Mouse (Mus musculus) neural tube, embryonic 11.5 days (tissue): ENCODE measurements at regions not wholly inside any gene's neighbourhood (a gene's known extent, or its start where the extent isn't known, plus 50 kb on each side); places are given as distances from the start of the nearest gene placed in this dataset.

Source experiments
- ATAC-seq: fragments of 200-750 bp; cut with Nextera tagmentation; 2 replicates; pipeline ENCODE4 v1.8.0; 2017; ENCODE audit warnings: moderate number of reproducible peaks, mild to moderate bottlenecking, moderate TSS enrichment, moderate library complexity; ENCODE audit not compliant: insufficient read depth, low FRiP score, low TSS enrichment
- DNase-seq: peaks from one replicate; pipeline ENCODE4 v3.0.0-alpha.2; 2015; ENCODE audit warnings: low spot score
- H3K27ac ChIP-seq: fragments of 300-500 bp; sonication (generic); 2 replicates; pipeline ENCODE4 v1.5.1; 2014; ENCODE audit warnings: low read depth, mild to moderate bottlenecking, low read length
- H3K27me3 ChIP-seq: fragments of 300-500 bp; sonication (generic); 2 replicates; pipeline ENCODE4 v1.6.1; 2014; ENCODE audit warnings: mild to moderate bottlenecking, low read length, mixed read lengths; ENCODE audit not compliant: control insufficient read depth, insufficient read depth
- H3K36me3 ChIP-seq: fragments of 300-500 bp; sonication (generic); 2 replicates; pipeline ENCODE4 v1.6.1; 2014; ENCODE audit warnings: mild to moderate bottlenecking, low read length, moderate library complexity, mixed read lengths; ENCODE audit not compliant: control insufficient read depth, insufficient read depth
- H3K4me1 ChIP-seq: fragments of 300-500 bp; sonication (generic); 2 replicates; pipeline ENCODE4 v1.6.1; 2014; ENCODE audit warnings: low read length, mixed read lengths; ENCODE audit not compliant: control insufficient read depth, insufficient read depth
- H3K4me2 ChIP-seq: fragments of 300-500 bp; sonication (generic); 2 replicates; pipeline ENCODE4 v1.6.1; 2014; ENCODE audit warnings: low read depth, mild to moderate bottlenecking, moderate library complexity
- H3K4me3 ChIP-seq: fragments of 300-500 bp; sonication (generic); 2 replicates; pipeline ENCODE4 v1.5.1; 2014; ENCODE audit warnings: low read depth, low read length
- H3K9ac ChIP-seq: fragments of 300-500 bp; sonication (generic); 2 replicates; pipeline ENCODE4 v1.6.1; 2014; ENCODE audit warnings: mild to moderate bottlenecking, low read length
- H3K9me3 ChIP-seq: fragments of 300-500 bp; sonication (generic); 2 replicates; pipeline ENCODE4 v1.6.1; 2016; ENCODE audit warnings: low read length; ENCODE audit not compliant: control insufficient read depth
- WGBS: fragments of 180-500 bp; shearing (Covaris S2); extraction: QIAGEN DNeasy Blood & Tissue Kit; methylation state at CpG from one replicate; pipeline ENCODE4 v1.1.7; 2014; 5-methylcytosine and 5-hydroxymethylcytosine counted together

DNA sequence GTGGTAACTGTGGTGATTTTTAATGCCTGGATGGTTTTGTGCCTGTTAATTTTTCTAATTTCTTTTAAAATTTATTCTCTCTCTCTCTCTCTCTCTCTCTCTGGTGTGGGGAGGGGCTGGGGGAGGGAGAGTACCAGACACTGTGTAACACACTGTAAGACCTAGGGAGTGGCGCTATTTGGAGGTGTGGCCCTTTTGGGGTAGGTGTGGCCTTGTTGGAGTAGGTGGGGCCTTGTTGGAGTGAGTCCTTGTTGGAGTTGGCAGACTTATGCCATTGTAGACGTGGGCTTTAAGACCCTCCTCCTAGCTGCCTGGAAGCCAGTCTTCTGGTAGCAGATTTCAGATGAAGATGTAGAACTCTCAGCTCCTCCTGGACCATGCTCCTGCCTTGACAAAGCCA lies 107.4 kb upstream of the Lhx5 start:
- Histone ChIP-seq H3K36me3 (no peaks in the 10 kb centered on the region), H3K4me3 (no peak overlapping the region), H3K4me1 (no peaks in the 10 kb centered on the region), H3K9me3 (no peaks in the 10 kb centered on the region), H3K27ac (no peak overlapping the region), H3K27me3 (no peaks in the 10 kb centered on the region), H3K4me2 (no peak overlapping the region), H3K9ac (no peak overlapping the region)
- no peak for DNase-seq
- 76% methylated on average over 2 of the region's 2 CpGs for WGBS
- ATAC-seq, result no peak

DNA sequence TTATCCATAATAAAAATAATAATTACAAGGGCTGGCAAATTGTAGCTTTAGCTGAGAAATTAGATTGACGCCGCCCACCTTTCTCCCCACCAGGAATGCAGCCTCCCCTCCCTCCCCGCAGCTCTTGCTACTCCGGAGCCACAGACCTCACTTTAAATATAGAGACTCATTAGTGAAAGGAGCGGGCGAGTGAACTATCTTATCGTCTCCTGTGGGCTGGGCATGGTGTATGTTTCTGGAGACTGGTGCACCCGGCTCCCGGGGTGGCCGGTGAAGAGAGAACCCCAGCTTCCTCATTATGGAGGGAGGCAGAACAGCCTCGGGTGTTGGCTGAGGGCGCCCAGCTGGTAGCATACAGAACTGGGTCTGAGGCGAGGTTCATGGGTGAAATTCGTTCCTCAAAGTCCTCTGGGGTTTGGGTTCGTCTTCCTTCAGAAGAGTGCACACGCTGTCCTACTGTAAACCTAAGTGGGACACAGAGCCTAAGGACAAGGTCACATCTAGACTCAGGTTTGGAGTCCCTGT lies 106.1 kb upstream of the Lhx5 start:
- WGBS, result 63% methylated on average over 16 of the region's 16 CpGs

DNA sequence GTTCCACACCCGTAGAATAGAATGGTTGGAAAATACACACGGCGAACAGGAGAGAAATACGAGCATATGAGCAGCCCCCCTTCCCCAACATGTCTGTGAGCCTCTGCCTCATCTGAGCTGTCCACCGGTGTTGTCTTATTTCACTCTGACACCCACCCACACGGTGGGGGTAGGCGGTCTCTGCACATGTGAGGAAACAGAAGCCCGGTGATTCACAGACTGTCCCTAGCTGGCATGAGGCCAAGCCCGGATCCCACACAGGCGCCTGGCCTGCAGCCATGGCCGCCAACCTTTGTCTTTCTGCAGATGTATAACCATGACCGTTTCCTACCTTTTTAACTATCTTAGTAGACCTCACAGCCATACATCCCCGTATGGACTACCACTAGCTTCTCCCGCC lies 99.5 kb upstream of the Lhx5 start:
- WGBS, result 85% methylated on average over 14 of the region's 14 CpGs
- DNase-seq, result no peak

More for the DNA sequence above, 106.1 kb upstream of the Lhx5 start:
- Histone ChIP-seq H3K9me3 (no peaks in the 10 kb centered on the region), H3K4me3 (no peak overlapping the region), H3K4me2 (no peak overlapping the region), H3K27me3 (no peaks in the 10 kb centered on the region), H3K4me1 (no peaks in the 10 kb centered on the region), H3K9ac (no peak overlapping the region), H3K27ac (no peak overlapping the region), H3K36me3 (no peaks in the 10 kb centered on the region)
- ATAC-seq, result no peak
- DNase-seq, result no peak

DNA sequence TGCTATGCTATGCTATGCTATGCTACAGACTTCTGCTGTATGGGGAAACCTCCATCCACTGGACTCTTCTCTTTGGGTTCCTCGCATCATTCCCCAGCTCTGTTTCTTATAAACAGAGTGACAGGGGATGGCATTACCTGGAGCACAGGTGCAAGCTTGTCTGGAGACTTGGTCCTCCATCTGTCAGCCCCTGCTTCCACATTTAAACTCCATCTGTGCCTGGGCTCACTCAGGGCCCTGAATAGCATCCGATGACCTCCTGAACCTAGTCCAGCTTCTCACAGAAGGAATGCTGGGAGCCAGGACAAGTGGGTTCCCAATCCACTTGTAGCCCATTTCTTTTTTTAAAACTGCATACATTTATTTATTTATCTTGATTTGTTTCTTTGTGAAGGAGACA lies 92.3 kb upstream of the Lhx5 start:
- WGBS, result 76% methylated on average over 2 of the region's 2 CpGs
- Histone ChIP-seq H3K9me3 (no peaks in the 10 kb centered on the region), H3K36me3 (no peaks in the 10 kb centered on the region), H3K9ac (no peak overlapping the region), H3K4me3 (no peak overlapping the region), H3K27ac (no peak overlapping the region), H3K27me3 (no peaks in the 10 kb centered on the region), H3K4me1 (no peaks in the 10 kb centered on the region), H3K4me2 (no peak overlapping the region)
- no peak for ATAC-seq
- no peak for DNase-seq

More for the DNA sequence above, 99.5 kb upstream of the Lhx5 start:
- H3K36me3 ChIP-seq, result no peaks in the 10 kb centered on the region
- no peaks in the 10 kb centered on the region for H3K27me3 ChIP-seq
- no peaks in the 10 kb centered on the region for H3K9me3 ChIP-seq
- H3K9ac ChIP-seq, result no peak overlapping the region
- no peak overlapping the region for H3K4me3 ChIP-seq
- no peak for ATAC-seq
- no peak overlapping the region for H3K27ac ChIP-seq
- no peak overlapping the region for H3K4me2 ChIP-seq
- H3K4me1 ChIP-seq, result no peaks in the 10 kb centered on the region

DNA sequence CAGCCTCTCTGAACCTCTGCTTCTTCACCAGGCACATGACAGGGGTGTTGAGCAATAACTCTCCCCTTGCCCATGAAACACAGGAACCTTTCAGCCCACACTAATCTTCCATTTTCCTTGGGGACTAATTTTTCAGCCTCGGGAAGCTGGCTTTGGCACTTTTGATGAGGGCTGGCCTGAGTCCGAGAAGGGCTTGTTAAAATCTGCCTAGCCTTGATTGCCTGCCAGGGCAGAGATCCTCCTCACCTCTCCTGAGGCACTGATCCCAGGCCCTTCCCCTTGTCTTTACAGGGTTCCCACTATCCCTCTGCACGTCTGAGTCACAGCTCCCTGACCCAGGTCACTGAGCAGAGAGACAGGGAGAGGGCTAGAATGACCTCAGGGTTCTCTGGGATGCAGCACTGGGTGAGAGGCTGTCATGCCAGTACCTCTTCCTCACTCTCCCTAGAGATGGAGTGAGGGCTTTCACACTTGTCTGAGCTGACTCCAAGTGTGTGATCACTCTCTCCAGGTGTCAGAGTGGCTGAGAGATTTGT lies 90.7 kb upstream of the Lhx5 start:
- ATAC-seq (no peak), DNase-seq (no peak)
- Histone ChIP-seq H3K4me3 (no peak overlapping the region), H3K27me3 (no peaks in the 10 kb centered on the region), H3K9me3 (no peaks in the 10 kb centered on the region), H3K4me2 (no peak overlapping the region), H3K9ac (no peak overlapping the region), H3K36me3 (no peaks in the 10 kb centered on the region), H3K27ac (no peak overlapping the region), H3K4me1 (no peaks in the 10 kb centered on the region)
- WGBS, result 28% methylated on average over 3 of the region's 3 CpGs

DNA sequence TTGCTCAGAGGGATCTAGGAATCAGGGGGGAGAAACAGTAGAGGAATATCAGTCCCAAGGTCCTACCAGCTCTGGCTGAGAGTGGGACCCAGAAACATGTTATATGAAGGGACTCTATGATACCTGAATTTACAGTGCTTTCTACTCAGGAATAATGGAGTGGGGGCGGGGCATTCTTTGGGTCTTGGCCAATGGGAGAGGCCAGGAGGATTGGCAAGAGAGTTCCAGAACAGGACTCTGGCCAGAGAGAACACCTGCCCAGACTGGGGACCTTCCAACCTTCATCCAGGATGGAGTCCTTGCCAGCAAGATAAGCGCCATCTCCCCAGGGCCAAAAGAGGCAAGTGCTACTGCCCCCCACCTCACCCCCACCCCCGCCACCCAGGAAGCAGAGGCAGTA lies 81.0 kb upstream of the Lhx5 start:
- no peak for ATAC-seq

DNA sequence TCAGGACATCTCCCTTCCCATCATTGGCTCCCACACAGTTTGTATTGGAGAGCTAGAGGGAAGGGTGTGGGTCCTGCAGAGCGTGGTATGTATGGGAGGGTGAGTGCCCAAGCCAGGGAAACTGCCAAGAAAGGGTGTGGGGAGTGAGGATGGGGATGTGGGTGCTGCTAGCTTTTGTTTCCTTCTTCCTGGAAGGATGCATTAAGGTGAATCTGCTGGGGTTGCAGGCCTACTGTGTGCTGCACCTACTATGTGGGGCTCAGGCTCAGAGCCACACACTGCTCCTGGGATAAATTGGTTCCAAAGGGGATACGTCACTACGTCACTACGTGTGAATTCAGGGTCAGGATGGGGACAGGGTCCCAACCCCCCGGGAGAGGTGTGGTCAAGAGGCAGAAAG lies 79.7 kb upstream of the Lhx5 start:
- 67% methylated on average over 5 of the region's 5 CpGs for WGBS
- Histone ChIP-seq H3K9ac (no peak overlapping the region), H3K9me3 (no peaks in the 10 kb centered on the region), H3K4me2 (no peak overlapping the region), H3K27ac (no peak overlapping the region), H3K4me1 (no peaks in the 10 kb centered on the region), H3K27me3 (peaks cover 4% of the 10 kb centered on the region; the same call in 1 of the 2 replicates), H3K36me3 (no peaks in the 10 kb centered on the region), H3K4me3 (no peak overlapping the region)
- ATAC-seq (no peak), DNase-seq (no peak)

More for the DNA sequence above, 81.0 kb upstream of the Lhx5 start:
- no peak overlapping the region for H3K9ac ChIP-seq
- 89% methylated on average over 3 of the region's 3 CpGs for WGBS
- no peaks in the 10 kb centered on the region for H3K4me1 ChIP-seq
- no peak for DNase-seq
- H3K27ac ChIP-seq, result no peak overlapping the region
- no peaks in the 10 kb centered on the region for H3K36me3 ChIP-seq
- H3K27me3 ChIP-seq, result peaks cover 4% of the 10 kb centered on the region; the same call in 1 of the 2 replicates
- no peak overlapping the region for H3K4me3 ChIP-seq
- no peak overlapping the region for H3K4me2 ChIP-seq
- no peaks in the 10 kb centered on the region for H3K9me3 ChIP-seq

DNA sequence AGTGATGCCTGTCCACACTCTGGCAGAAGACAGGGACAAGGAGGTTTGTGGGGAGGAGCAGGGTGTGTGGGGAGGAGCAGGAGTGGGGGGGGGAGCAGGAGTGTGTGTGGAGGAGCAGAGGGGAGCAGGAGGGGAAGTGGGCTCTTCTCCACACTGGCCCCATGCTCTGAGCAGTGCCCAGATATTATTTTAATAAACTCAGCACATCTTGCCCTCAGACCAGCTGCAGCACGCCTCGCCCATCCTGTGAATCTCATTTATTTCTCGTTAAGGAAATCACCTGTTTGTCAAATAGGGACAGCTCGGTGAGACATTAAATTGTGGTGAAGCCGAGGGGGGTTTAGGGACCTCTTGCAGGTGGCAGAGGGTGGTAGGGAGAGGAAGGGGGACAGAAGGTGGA lies 77.8 kb upstream of the Lhx5 start:
- Histone ChIP-seq H3K36me3 (no peaks in the 10 kb centered on the region), H3K4me3 (no peak overlapping the region), H3K4me1 (0 out of 2 replicates have a peak, but pooled peaks cover 3% of the 10 kb centered on the region), H3K27me3 (peaks cover 6% of the 10 kb centered on the region), H3K9ac (no peak overlapping the region), H3K9me3 (no peaks in the 10 kb centered on the region), H3K4me2 (no peak overlapping the region), H3K27ac (no peak overlapping the region)
- DNase-seq (no peak), ATAC-seq (no peak)
- 71% methylated on average over 5 of the region's 5 CpGs for WGBS

DNA sequence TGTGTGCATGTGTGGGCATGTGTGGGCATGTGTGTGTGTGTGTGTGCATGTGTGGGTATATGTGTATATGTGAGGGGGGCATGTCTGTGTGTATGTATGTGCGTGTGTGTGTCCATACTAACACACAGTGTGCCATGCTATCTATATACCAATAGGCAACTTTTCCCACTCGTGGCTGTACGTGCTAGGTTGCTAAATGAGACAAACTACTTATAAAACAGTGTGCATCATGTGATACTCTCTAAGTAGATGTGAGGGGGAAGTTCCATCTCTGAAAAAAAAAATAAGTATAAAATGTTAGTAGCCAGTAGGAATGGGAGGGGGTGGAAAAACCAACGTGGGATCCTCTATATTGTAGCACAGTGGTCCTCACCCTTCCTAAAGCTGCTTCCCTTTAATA lies 74.5 kb upstream of the Lhx5 start:
- DNase-seq, result no peak
- no peaks in the 10 kb centered on the region for H3K9me3 ChIP-seq
- no peak for ATAC-seq
- no peak overlapping the region for H3K27ac ChIP-seq
- peaks cover 6% of the 10 kb centered on the region for H3K27me3 ChIP-seq
- WGBS, result 87% methylated on average over 4 of the region's 4 CpGs
- H3K4me1 ChIP-seq, result 0 out of 2 replicates have a peak, but pooled peaks cover 3% of the 10 kb centered on the region
- H3K4me3 ChIP-seq, result no peak overlapping the region
- no peak overlapping the region for H3K4me2 ChIP-seq
- H3K9ac ChIP-seq, result no peak overlapping the region
- no peaks in the 10 kb centered on the region for H3K36me3 ChIP-seq
